Comparison of ENCODE assay signal across 9 mouse cellular contexts in the genomic region with DNA sequence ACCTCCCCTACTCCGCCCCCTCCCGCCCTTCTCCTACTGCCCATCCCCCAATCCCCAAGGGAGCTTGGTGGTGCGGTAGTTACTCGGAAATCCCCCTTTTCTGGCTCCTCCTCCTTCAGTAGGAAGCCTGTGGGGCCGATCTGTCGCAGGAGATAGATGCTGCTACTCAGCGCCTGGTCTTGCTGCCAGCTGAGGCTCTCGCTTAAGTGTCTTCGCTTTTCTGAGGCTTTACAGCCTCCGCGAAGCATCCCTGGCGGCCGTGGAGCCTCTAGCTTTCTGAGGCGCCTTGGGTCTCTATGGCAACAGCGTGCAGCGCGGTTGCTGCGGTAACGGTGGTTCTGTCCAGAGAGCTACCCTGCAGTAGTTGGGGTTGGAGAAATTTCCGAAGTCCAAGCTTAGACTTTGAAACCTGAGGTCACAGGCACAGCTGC. TPM values are rescaled to one million over a fixed set of nuclear protein-coding genes. Genes with fewer than 3 reads are reported as not detected.
A peak's percentile ranks its signal among the peaks of the same experiment; 100 is the strongest.
DNase-seq lines count a peak whose midpoint lies in the region; ATAC-seq and TF ChIP-seq lines count a peak whose summit lies in the region.
"Had no signal": no experiment of that assay in that cellular context is flagged by ENCODE, and none has a peak within 500 bp of the region (broad histone marks: within the 10 kb centered on the region; RNA-seq: fewer than 3 reads in every experiment).

Gene Zswim2 (minus strand): TSS at position 298 of the 431 bp plus-strand sequence.

- no peaks in the 10 kb centered on the region for H3K36me3 ChIP-seq in embryonic facial prominence, embryonic 15.5 days
- no peaks in the 10 kb centered on the region for H3K36me3 ChIP-seq in liver, embryonic 13.5 days
- no peaks in the 10 kb centered on the region for H3K36me3 ChIP-seq in neural tube, embryonic 15.5 days

- WGBS in embryonic facial prominence, embryonic 15.5 days: under 1% methylated on average over 20 of the region's 20 CpGs
- 3% methylated on average over 20 of the region's 20 CpGs for WGBS in liver, embryonic 13.5 days (ENCODE audit: insufficient replicate concordance)
- WGBS in neural tube, embryonic 15.5 days: under 1% methylated on average over 20 of the region's 20 CpGs

- ATAC-seq in CD4-positive, CD25-positive, alpha-beta regulatory T cell, adult 4 months: peak; percentile 69
- ATAC-seq in embryonic facial prominence, embryonic 15.5 days (ENCODE audit: insufficient number of reproducible peaks, low FRiP score, low TSS enrichment, low read depth): peak; percentile 70; the same call in 1 of the 2 replicates
- ATAC-seq in liver, embryonic 13.5 days (ENCODE audit: low read depth): no peak
- peak; percentile 99 for ATAC-seq in neural tube, embryonic 15.5 days (ENCODE audit: low FRiP score)

- H3K27ac ChIP-seq in bone marrow macrophage, adult 2 months (ENCODE audit: insufficient read depth, low read depth, low read length): no peak within 1 kb of the TSS
- H3K27ac ChIP-seq in embryonic facial prominence, embryonic 15.5 days (replicated peaks): no peak within 1 kb of the TSS
- no peak within 1 kb of the TSS for H3K27ac ChIP-seq in liver, embryonic 13.5 days
- peak within 1 kb of the TSS; percentile 56 for H3K27ac ChIP-seq in neural tube, embryonic 15.5 days (replicated peaks)

- peak; percentile 19 to 20 for DNase-seq in heart, postnatal 14 days
- peak; percentile 52 to 69 for DNase-seq in kidney, postnatal 4 days
- no peak for DNase-seq in liver, embryonic 13.5 days
- DNase-seq in thymus, postnatal 0 days (ENCODE audit: low spot score): peak; percentile 11

- intact Hi-C loops in heart, postnatal 14 days (cut with DNase I): no loop called here

- no peaks in the 10 kb centered on the region for H3K27me3 ChIP-seq in embryonic facial prominence, embryonic 15.5 days
- H3K27me3 ChIP-seq in liver, embryonic 13.5 days: no peaks in the 10 kb centered on the region
- no peaks in the 10 kb centered on the region for H3K27me3 ChIP-seq in neural tube, embryonic 15.5 days (replicated peaks)

- no peak within 1 kb of the TSS for H3K9ac ChIP-seq in embryonic facial prominence, embryonic 15.5 days
- H3K9ac ChIP-seq in liver, embryonic 13.5 days: no peak within 1 kb of the TSS
- H3K9ac ChIP-seq in neural tube, embryonic 15.5 days (replicated peaks): peak within 1 kb of the TSS; percentile 38; the same call in 1 of the 2 replicates

- H3K4me1 ChIP-seq in bone marrow macrophage, adult 2 months (ENCODE audit: control insufficient read depth, insufficient read depth, low read length): peaks cover 4% of the 10 kb centered on the region; the same call in 1 of the 2 replicates
- peaks cover 4% of the 10 kb centered on the region for H3K4me1 ChIP-seq in embryonic facial prominence, embryonic 15.5 days
- peaks cover 5% of the 10 kb centered on the region; the same call in 1 of the 2 replicates for H3K4me1 ChIP-seq in liver, embryonic 13.5 days (replicated peaks)
- peaks cover 11% of the 10 kb centered on the region for H3K4me1 ChIP-seq in neural tube, embryonic 15.5 days

- TF ChIP-seq CTCF in bone marrow macrophage, adult 2 months (IDR thresholded peaks at IDR 0.05; ENCODE audit: low read depth, low read length): no peak

- peak within 1 kb of the TSS; percentile 51 for H3K4me2 ChIP-seq in embryonic facial prominence, embryonic 15.5 days (replicated peaks)
- peak within 1 kb of the TSS; percentile 29 for H3K4me2 ChIP-seq in liver, embryonic 13.5 days
- H3K4me2 ChIP-seq in neural tube, embryonic 15.5 days: peak within 1 kb of the TSS; percentile 74

- H3K9me3 ChIP-seq in embryonic facial prominence, embryonic 15.5 days (replicated peaks): no peaks in the 10 kb centered on the region
- H3K9me3 ChIP-seq in liver, embryonic 13.5 days (replicated peaks): no peaks in the 10 kb centered on the region
- no peaks in the 10 kb centered on the region for H3K9me3 ChIP-seq in neural tube, embryonic 15.5 days (replicated peaks)

- TF ChIP-seq POLR2A in bone marrow macrophage, adult 2 months (IDR thresholded peaks at IDR 0.05; ENCODE audit: borderline replicate concordance, low read depth, low read length): no peak

- H3K4me3 ChIP-seq in bone marrow macrophage, adult 2 months (ENCODE audit: insufficient read depth, low read length): peak within 1 kb of the TSS; percentile 8
- H3K4me3 ChIP-seq in embryonic facial prominence, embryonic 15.5 days (replicated peaks): peak within 1 kb of the TSS; percentile 25
- H3K4me3 ChIP-seq in liver, embryonic 13.5 days (replicated peaks): no peak within 1 kb of the TSS
- H3K4me3 ChIP-seq in neural tube, embryonic 15.5 days (replicated peaks): peak within 1 kb of the TSS; percentile 43
- H3K4me3 ChIP-seq: erythroblast, embryonic 14.5 days had no signal

RNA-seq across cellular contexts. Expression of gene Zswim2, which starts in this region (rescaled TPM):
- not detected for polyA plus RNA-seq in CD4-positive, CD25-positive, alpha-beta regulatory T cell, adult 4 months (2017; shearing (Covaris generic))
- polyA plus RNA-seq in bone marrow macrophage, adult 2 months (2012; ENCODE audit: insufficient read depth, insufficient read length, missing spikeins): not detected in 2 replicates
- polyA plus RNA-seq in embryonic facial prominence, embryonic 15.5 days (2015; fragmentation: Nextera tagmentation; extraction: Ambion mirVana): 0.51 and 1.0 TPM in 2 replicates
- not detected for total RNA-seq in heart, postnatal 14 days (2021)
- not detected in 2 replicates for polyA plus RNA-seq in liver, embryonic 13.5 days (2015; fragmentation: Nextera tagmentation; extraction: Ambion mirVana)
- polyA plus RNA-seq in neural tube, embryonic 15.5 days (2015; fragmentation: Nextera tagmentation; extraction: Ambion mirVana): not detected in 2 replicates
- polyA plus RNA-seq in thymus, postnatal 0 days (2015; fragmentation: Nextera tagmentation; extraction: Ambion mirVana): 0.06 TPM in 1 of 2 replicates, not detected in the other
- polyA plus RNA-seq: erythroblast, embryonic 14.5 days had no signal

Comparison
In these comparisons a context has a peak if more than half of its experiments do, and no peak if none do; other contexts are left out.
1. Peak in ATAC-seq in CD4-positive, CD25-positive, alpha-beta regulatory T cell, adult 4 months; RNA of the gene not detected or under 1 TPM.
2. Peak in DNase-seq in heart, postnatal 14 days; RNA of the gene not detected or under 1 TPM.
3. Peak in ATAC-seq, H3K4me3 ChIP-seq, H3K27ac ChIP-seq, H3K9ac ChIP-seq and H3K4me2 ChIP-seq in neural tube, embryonic 15.5 days; RNA of the gene not detected or under 1 TPM.
4. Peak in DNase-seq in thymus, postnatal 0 days; RNA of the gene not detected or under 1 TPM.